Mouse (Mus musculus) heart, embryonic 14.5 days (tissue): Measurements from ENCODE around the gene Opcml. TPM values are rescaled to one million over a fixed set of nuclear protein-coding genes. Genes with fewer than 3 reads are reported as not detected.

Experiments
- ATAC-seq: fragments of 200-750 bp; cut with Nextera tagmentation; 2 replicates; pipeline ENCODE4 v1.8.0; 2017; ENCODE audit warnings: low read depth, moderate TSS enrichment; ENCODE audit not compliant: insufficient number of reproducible peaks, insufficient read depth, low FRiP score
- H3K27ac ChIP-seq, 2 experiments: fragments of 200-500 bp in 1 of 2; fragments of 300-500 bp in 1 of 2; sonication (generic) in 1 of 2; replicated peaks in 1 of 2; 2 replicates each; pipeline ENCODE4 v1.5.1; 2012 to 2014; ENCODE audit warnings: low read depth in 2 of 2, low read length in 2 of 2, control low read depth in 1 of 2, mild to moderate bottlenecking in 1 of 2, mixed read lengths in 1 of 2; ENCODE audit not compliant: control insufficient read depth in 1 of 2, insufficient read depth in 1 of 2
- H3K27me3 ChIP-seq: fragments of 300-500 bp; sonication (generic); 2 replicates; pipeline ENCODE4 v1.6.1; 2014; ENCODE audit warnings: mild to moderate bottlenecking, low read length, control low read depth; ENCODE audit not compliant: control insufficient read depth, insufficient read depth
- H3K36me3 ChIP-seq: fragments of 300-500 bp; sonication (generic); 2 replicates; pipeline ENCODE4 v1.6.1; 2014; ENCODE audit warnings: mild to moderate bottlenecking, control low read depth, low read length, mixed read lengths; ENCODE audit not compliant: control insufficient read depth, insufficient read depth
- H3K4me1 ChIP-seq, 2 experiments: fragments of 200-500 bp in 1 of 2; fragments of 300-500 bp in 1 of 2; sonication (generic) in 1 of 2; 2 replicates each; pipeline ENCODE4 v1.6.1; 2012 to 2014; ENCODE audit warnings: low read length in 2 of 2, control low read depth in 1 of 2, mixed read lengths in 1 of 2; ENCODE audit not compliant: control insufficient read depth in 2 of 2, insufficient read depth in 2 of 2
- H3K4me2 ChIP-seq: fragments of 300-500 bp; sonication (generic); 2 replicates; pipeline ENCODE4 v1.6.1; 2014; ENCODE audit warnings: mild to moderate bottlenecking, low read length
- H3K4me3 ChIP-seq, 2 experiments: fragments of 200-500 bp in 1 of 2; fragments of 300-500 bp in 1 of 2; sonication (generic) in 1 of 2; 2 replicates each; pipeline ENCODE4 v1.5.1; 2012 to 2014; ENCODE audit warnings: low read length in 2 of 2, mild to moderate bottlenecking in 2 of 2, control low read depth in 1 of 2, low read depth in 1 of 2, moderate library complexity in 1 of 2; ENCODE audit not compliant: control insufficient read depth in 1 of 2, insufficient read depth in 1 of 2
- H3K9ac ChIP-seq: fragments of 300-500 bp; sonication (generic); 2 replicates; pipeline ENCODE4 v1.6.1; 2014; ENCODE audit warnings: mild to moderate bottlenecking, low read length
- H3K9me3 ChIP-seq: fragments of 300-500 bp; sonication (generic); 2 replicates; pipeline ENCODE4 v1.6.1; 2016; ENCODE audit warnings: low read length, control low read depth; ENCODE audit not compliant: control insufficient read depth
- WGBS: fragments of 180-500 bp; shearing (Covaris S2); extraction: QIAGEN DNeasy Blood & Tissue Kit; methylation state at CpG from one replicate; pipeline ENCODE4 v1.1.7; 2014; 5-methylcytosine and 5-hydroxymethylcytosine counted together
- polyA plus RNA-seq: library from polyadenylated mRNA; unstranded; fragments of >200 nt; fragmentation: Nextera tagmentation; extraction: Ambion mirVana; gene quantifications from 2 replicates; pipeline ENCODE4 v1.2.1, GENCODE M21; 2014

The Opcml gene
- polyA plus RNA-seq, 1 experiment from 2014 or later, result 1.6 TPM

GRCm38 (mm10) chr9:28011483-28011882, 220.9 kb downstream of the Opcml start:
- Histone ChIP-seq H3K27ac (no peak overlapping the region), H3K4me1 (no peaks in the 10 kb centered on the region), H3K9ac (no peak overlapping the region), H3K36me3 (no peaks in the 10 kb centered on the region), H3K4me2 (no peak overlapping the region), H3K27me3 (no peaks in the 10 kb centered on the region), H3K4me3 (no peak overlapping the region), H3K9me3 (no peaks in the 10 kb centered on the region)
- ATAC-seq, result no peak
- 64% methylated on average over 8 of the region's 8 CpGs for WGBS

- no peak overlapping the region for H3K4me3 ChIP-seq
- H3K9ac ChIP-seq, result no peak overlapping the region
- H3K4me1 ChIP-seq, result no peaks in the 10 kb centered on the region
- no peaks in the 10 kb centered on the region for H3K9me3 ChIP-seq
- no peaks in the 10 kb centered on the region for H3K27me3 ChIP-seq
- H3K27ac ChIP-seq, result no peak overlapping the region
- no peaks in the 10 kb centered on the region for H3K36me3 ChIP-seq
- ATAC-seq, result no peak
- WGBS, result 64% methylated on average over 7 of the region's 7 CpGs
- H3K4me2 ChIP-seq, result no peak overlapping the region
These were observed 222.1 kb downstream of the Opcml start for GRCm38 (mm10) chr9:28012664-28013063.

GRCm38 (mm10) chr9:28013192-28013591, 222.6 kb downstream of the Opcml start:
- Histone ChIP-seq H3K9ac (no peak overlapping the region), H3K4me2 (no peak overlapping the region), H3K4me3 (no peak overlapping the region), H3K27me3 (no peaks in the 10 kb centered on the region), H3K9me3 (no peaks in the 10 kb centered on the region), H3K27ac (no peak overlapping the region), H3K36me3 (no peaks in the 10 kb centered on the region), H3K4me1 (no peaks in the 10 kb centered on the region)
- ATAC-seq, result no peak
- 58% methylated on average over 3 of the region's 3 CpGs for WGBS

GRCm38 (mm10) chr9:28028156-28028555, 237.6 kb downstream of the Opcml start:
- Histone ChIP-seq H3K9ac (no peak overlapping the region), H3K9me3 (no peaks in the 10 kb centered on the region), H3K36me3 (no peaks in the 10 kb centered on the region), H3K4me2 (no peak overlapping the region), H3K27me3 (no peaks in the 10 kb centered on the region), H3K4me1 (no peaks in the 10 kb centered on the region), H3K27ac (no peak overlapping the region), H3K4me3 (no peak overlapping the region)
- 26% methylated on average over 5 of the region's 5 CpGs for WGBS
- no peak for ATAC-seq

- Histone ChIP-seq H3K4me1 (no peaks in the 10 kb centered on the region), H3K27ac (no peak overlapping the region), H3K27me3 (no peaks in the 10 kb centered on the region), H3K9me3 (no peaks in the 10 kb centered on the region), H3K36me3 (no peaks in the 10 kb centered on the region), H3K9ac (no peak overlapping the region), H3K4me3 (no peak overlapping the region), H3K4me2 (no peak overlapping the region)
- no peak for ATAC-seq
- 63% methylated on average over 7 of the region's 7 CpGs for WGBS
These were observed 238.3 kb downstream of the Opcml start for GRCm38 (mm10) chr9:28028788-28029393.

GRCm38 (mm10) chr9:28049157-28049556, 258.6 kb downstream of the Opcml start:
- no peak for ATAC-seq
- Histone ChIP-seq H3K27ac (no peak overlapping the region), H3K4me3 (no peak overlapping the region), H3K4me1 (no peaks in the 10 kb centered on the region), H3K9ac (no peak overlapping the region), H3K27me3 (no peaks in the 10 kb centered on the region), H3K9me3 (no peaks in the 10 kb centered on the region), H3K36me3 (no peaks in the 10 kb centered on the region), H3K4me2 (no peak overlapping the region)
- 90% methylated on average over 2 of the region's 2 CpGs for WGBS

- H3K27me3 ChIP-seq, result no peaks in the 10 kb centered on the region
- WGBS, result 70% methylated on average over 2 of the region's 2 CpGs
- H3K4me2 ChIP-seq, result no peak overlapping the region
- no peak overlapping the region for H3K27ac ChIP-seq
- H3K9ac ChIP-seq, result no peak overlapping the region
- H3K9me3 ChIP-seq, result no peaks in the 10 kb centered on the region
- H3K36me3 ChIP-seq, result no peaks in the 10 kb centered on the region
- ATAC-seq, result no peak
- H3K4me3 ChIP-seq, result no peak overlapping the region
- no peaks in the 10 kb centered on the region for H3K4me1 ChIP-seq
These were observed 266.7 kb downstream of the Opcml start for GRCm38 (mm10) chr9:28057171-28057845.

- Histone ChIP-seq H3K27me3 (no peaks in the 10 kb centered on the region), H3K36me3 (no peaks in the 10 kb centered on the region), H3K4me1 (no peaks in the 10 kb centered on the region), H3K4me3 (no peak overlapping the region), H3K27ac (no peak overlapping the region), H3K9me3 (no peaks in the 10 kb centered on the region), H3K9ac (no peak overlapping the region), H3K4me2 (no peak overlapping the region)
- ATAC-seq, result no peak
These were observed 274.6 kb downstream of the Opcml start for GRCm38 (mm10) chr9:28065126-28065525.
